Mouse (Mus musculus) left cerebral cortex, adult 2 months (tissue): ENCODE results near the gene Tef. TPM values are rescaled to one million over a fixed set of nuclear protein-coding genes. Genes with fewer than 3 reads are reported as not detected.
A peak's percentile ranks its signal among the peaks of the same experiment; 100 is the strongest.

Experiments used
- DNase-seq, 2 experiments: peaks; one replicate each; pipeline ENCODE4 v3.0.0; 2021 to 2022; ENCODE audit warnings: low spot score in 2 of 2, mixed read lengths in 1 of 2; ENCODE audit errors: extremely low spot score in 1 of 2
- H3K27ac ChIP-seq: fragments of 200-600 bp; 2 replicates; pipeline ENCODE4 v1.8.1; 2022
- H3K4me3 ChIP-seq: fragments of 200-600 bp; 2 replicates; pipeline ENCODE4 v1.8.1; 2022
- CTCF ChIP-seq: fragments of 200-600 bp; IDR thresholded peaks from 2 replicates; pipeline ENCODE4 v1.8.1; 2022; ENCODE audit warnings: antibody characterized with exemption, mild to moderate bottlenecking, moderate library complexity
- intact Hi-C: fragments of 180-260 bp; cut with DNase I; formaldehyde crosslinking; loops from one replicate; pipeline ENCODE4 v1.15.1; 2025
- total RNA-seq, 2 experiments: library from RNA; stranded (reverse); gene quantifications; 2 replicates each; pipeline ENCODE4 v1.2.3; 2021

Tef gene
- total RNA-seq, 2 experiments from 2014 or later = 220 to 228 TPM

DNA sequence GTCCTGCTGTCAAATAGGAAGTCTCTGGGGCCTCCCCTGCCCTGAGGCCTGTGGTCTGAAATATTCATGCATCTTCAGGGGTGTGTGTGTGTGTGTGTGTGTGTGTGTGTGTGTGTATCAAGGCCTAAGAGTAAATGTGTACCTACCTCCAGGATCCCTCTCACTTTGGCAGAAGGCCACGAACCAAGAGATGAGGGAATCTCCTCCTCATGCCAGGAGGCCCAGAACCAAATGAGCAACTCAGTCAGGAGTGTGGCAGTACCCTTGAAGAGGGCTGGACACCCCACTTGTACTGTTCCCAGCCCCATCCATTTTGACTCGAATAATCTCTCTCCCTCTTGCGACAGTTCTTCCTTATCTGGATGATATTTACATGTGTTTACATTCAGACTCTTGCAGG, 30.0 kb downstream of the Tef start:
- no peak for DNase-seq
- intact Hi-C loops = no loop called here
- Histone ChIP-seq H3K4me3 (no peak overlapping the region), H3K27ac (no peak overlapping the region)
- TF ChIP-seq CTCF = no peak

DNA sequence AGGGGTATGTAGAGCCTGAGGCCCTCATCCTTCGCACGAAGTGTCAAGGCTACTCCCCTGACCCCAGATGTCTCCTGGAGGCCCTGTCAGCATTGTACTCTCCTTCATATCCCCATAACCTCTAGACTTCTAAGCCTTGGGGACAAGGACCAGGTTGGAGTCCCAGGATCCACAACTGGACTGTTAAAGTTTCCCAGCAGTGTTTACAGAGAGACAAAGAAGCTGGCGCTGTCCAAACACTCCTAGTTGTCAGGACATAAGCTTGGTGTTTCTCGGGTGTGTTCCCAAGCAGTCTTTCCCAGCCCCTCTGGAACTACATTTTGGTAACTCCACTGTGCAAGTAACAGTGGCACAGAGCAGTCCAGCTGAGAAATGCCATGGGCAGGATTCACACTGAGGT, 31.3 kb downstream of the Tef start:
- intact Hi-C loops = no loop called here
- TF ChIP-seq CTCF = no peak

GRCm38 (mm10) chr15:81834171-81834841, 32.1 kb downstream of the Tef start:
- intact Hi-C loops = no loop called here

More for the DNA sequence above, 31.3 kb downstream of the Tef start:
- no peak overlapping the region for H3K4me3 ChIP-seq
- H3K27ac ChIP-seq = no peak overlapping the region; the same call in 1 of the 2 replicates
- DNase-seq = no peak

GRCm38 (mm10) chr15:81835007-81835880, 33.0 kb downstream of the Tef start:
- intact Hi-C loops = no loop called here
- no peak for DNase-seq
- Histone ChIP-seq H3K4me3 (no peak overlapping the region), H3K27ac (peak overlapping the region; percentile 93)
- TF ChIP-seq CTCF = no peak

More at GRCm38 (mm10) chr15:81834171-81834841, 32.1 kb downstream of the Tef start:
- TF ChIP-seq CTCF = no peak
- no peak overlapping the region; the same call in 1 of the 2 replicates for H3K27ac ChIP-seq
- no peak overlapping the region for H3K4me3 ChIP-seq
- no peak for DNase-seq

DNA sequence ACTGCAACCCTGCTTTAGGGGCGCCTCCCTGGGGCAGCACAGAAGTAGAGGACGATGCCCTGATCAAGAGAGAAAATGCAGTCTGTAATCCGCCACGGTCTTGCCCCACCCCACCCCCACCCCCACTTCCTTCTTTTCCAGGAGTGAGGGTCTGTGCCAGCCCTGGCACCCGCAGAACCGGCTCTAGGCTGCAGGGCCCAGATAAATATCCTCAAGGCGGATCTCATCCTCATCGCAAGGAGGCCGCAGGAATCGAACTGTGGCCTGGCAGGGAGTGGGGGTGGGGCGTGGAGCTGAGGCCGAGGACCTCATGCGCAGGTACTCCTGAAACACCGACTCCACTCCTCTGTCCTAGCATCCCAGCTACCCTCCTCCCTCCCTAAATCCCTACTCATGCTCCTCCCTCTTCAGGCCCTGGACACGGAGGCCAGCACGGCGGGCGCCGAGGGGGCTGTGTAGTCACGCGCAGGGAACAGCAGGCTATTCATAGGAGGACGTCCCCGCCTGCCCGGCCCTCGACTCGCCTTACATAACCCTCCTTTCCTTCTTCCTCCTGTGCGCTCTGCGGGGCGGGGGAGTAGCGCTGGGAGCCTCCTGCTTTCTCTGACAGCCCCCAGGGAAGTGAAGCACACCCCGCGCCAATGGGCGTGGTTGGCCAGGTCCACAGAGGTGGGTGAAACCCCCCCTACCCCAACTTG, 34.1 kb downstream of the Tef start:
- TF ChIP-seq CTCF = no peak; the same call in 1 of the 2 replicates
- intact Hi-C loops = loop anchor here (2.0 kb wide), 1 partner anchor 21 kb away; no protein-coding TSS in a partner anchor
- peak overlapping the region; percentile 34 for H3K4me3 ChIP-seq
- H3K27ac ChIP-seq = peak overlapping the region; percentile 93
- DNase-seq = peak; percentile 87

- TF ChIP-seq CTCF = no peak
- Histone ChIP-seq H3K4me3 (no peak overlapping the region), H3K27ac (peak overlapping the region; percentile 93)
- DNase-seq = no peak
- intact Hi-C loops = loop anchor here (2.0 kb wide), 1 partner anchor 20 kb away; no protein-coding TSS in a partner anchor
Observed at GRCm38 (mm10) chr15:81836966-81837920, 35.0 kb downstream of the Tef start.

DNA sequence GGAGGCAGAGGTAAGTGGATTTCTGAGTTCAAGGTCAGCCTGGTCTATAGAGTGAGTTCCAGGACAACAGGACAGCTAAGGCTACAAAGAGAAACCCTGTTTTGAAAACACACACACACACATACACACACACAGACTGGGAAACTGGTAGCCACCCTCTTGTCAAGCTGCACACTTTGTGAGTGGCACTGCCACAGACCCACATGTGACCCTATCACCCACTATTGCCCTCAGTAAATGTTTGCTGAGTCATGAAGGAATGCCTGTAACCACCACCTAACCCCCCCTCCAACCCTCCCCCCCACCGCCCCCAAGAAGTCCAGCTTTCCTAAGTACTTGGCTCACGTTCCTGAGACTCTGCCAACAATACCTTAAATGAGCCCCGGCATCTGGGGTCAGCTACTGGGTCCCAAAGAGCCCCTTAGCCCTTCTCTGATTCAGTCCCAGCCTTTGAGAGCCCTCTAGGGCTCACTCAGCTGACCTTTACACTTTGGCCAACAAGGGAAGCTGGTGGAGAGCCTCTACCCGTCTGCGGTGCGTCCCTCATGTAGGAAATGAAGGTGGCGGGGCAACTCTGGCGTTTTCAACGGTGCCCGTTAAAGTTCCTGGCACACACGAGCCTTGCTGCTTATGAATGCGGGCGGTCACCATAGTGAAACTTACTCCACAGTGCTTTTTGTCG, 36.5 kb downstream of the Tef start:
- H3K27ac ChIP-seq = peak overlapping the region; percentile 53
- TF ChIP-seq CTCF = no peak
- DNase-seq = no peak
- intact Hi-C loops = no loop called here
- H3K4me3 ChIP-seq = no peak overlapping the region

DNA sequence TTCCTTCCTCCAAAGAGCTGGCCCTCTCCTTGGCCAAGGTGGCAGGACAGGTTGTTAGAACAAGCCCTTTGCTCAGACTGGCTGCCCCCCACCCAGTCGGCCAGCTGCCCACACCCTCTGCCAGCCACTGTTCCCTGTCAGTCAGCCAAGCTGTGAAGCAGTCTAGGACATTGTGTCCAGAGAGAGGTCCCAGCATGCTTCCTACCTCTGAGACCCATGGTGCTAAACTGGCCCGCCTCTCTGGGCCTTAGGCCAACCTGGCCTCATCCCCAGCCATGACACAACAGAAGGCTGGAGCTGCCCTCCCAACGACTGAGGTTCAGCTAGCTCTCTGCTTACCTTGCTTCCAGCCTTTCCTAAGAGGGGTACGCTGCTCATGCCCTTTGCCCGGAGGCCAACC, 37.4 kb downstream of the Tef start:
- TF ChIP-seq CTCF = no peak
- intact Hi-C loops = no loop called here
- Histone ChIP-seq H3K4me3 (no peak overlapping the region), H3K27ac (peak overlapping the region; percentile 69)
- peak; percentile 61 to 71 for DNase-seq

GRCm38 (mm10) chr15:81840306-81840705, 38.1 kb downstream of the Tef start:
- peak overlapping the region; percentile 69 for H3K27ac ChIP-seq
- TF ChIP-seq CTCF = no peak; the same call in 1 of the 2 replicates
- intact Hi-C loops = no loop called here
- DNase-seq = no peak
- no peak overlapping the region for H3K4me3 ChIP-seq

DNA sequence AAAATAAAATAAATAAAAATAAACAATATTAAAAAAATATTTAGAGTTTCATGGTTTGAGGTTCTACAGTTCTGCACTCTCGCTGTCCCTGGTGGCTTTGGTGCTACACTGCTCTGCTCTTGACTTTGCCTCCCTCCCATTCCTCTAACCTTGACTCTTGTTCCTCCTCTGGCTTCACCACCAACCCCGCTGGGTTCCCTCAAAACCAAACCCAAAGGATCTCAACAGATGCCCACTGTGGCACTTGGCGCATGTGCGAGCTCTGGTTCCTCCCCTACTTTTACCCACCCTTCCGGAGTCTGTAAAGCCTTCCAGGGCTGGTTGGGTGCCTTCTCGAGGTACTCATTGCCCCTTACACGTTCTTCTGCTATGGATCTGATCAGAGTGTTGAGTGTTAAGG, 40.1 kb downstream of the Tef start:
- intact Hi-C loops = no loop called here
- H3K27ac ChIP-seq = no peak overlapping the region
- DNase-seq = no peak
- no peak overlapping the region for H3K4me3 ChIP-seq
- TF ChIP-seq CTCF = no peak
